In the genomic region with DNA sequence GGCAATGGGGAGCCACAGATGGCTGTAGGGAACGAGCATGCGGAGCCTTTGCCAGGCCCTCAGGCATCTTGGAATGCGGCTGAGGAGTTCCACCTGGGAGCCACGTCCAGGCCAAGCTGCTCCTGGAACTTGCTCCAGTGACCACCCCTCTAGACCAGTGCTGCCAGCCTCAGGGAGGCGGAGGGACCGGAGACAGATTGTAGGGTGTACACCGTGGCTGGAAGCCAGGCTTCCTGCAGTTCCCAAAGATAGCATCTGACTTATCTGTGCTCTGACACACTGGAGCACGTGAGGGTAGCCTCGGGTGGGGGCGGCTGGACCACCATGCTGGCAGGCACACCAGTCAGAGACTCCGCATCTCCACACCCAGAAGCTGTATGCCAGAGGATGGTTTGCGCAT, we compare ENCODE assay signal across 12 mouse cellular contexts. TPM values are rescaled to one million over a fixed set of nuclear protein-coding genes. Genes with fewer than 3 reads are reported as not detected.
DNase-seq lines count a peak whose midpoint lies in the region; ATAC-seq lines count a peak whose summit lies in the region.
"Had no signal": no experiment of that assay in that cellular context is flagged by ENCODE, and none has a peak within 500 bp of the region (broad histone marks: within the 10 kb centered on the region; RNA-seq: fewer than 3 reads in every experiment).

No protein-coding gene starts in this region.

- no peak overlapping the region for H3K4me2 ChIP-seq in neural tube, embryonic 14.5 days (ENCODE audit: low read depth, low read length)
- H3K4me2 ChIP-seq in midbrain, embryonic 14.5 days (ENCODE audit: low read length), result no peak overlapping the region
- H3K4me2 ChIP-seq in midbrain, embryonic 16.5 days (ENCODE audit: low read length), result no peak overlapping the region

- H3K4me3 ChIP-seq in heart, embryonic 10.5 days, result no peak overlapping the region
- H3K4me3 ChIP-seq in neural tube, embryonic 14.5 days (ENCODE audit: low read depth, low read length), result no peak overlapping the region
- no peak overlapping the region for H3K4me3 ChIP-seq in midbrain, embryonic 14.5 days (replicated peaks; ENCODE audit: low read depth, low read length)
- no peak overlapping the region for H3K4me3 ChIP-seq in midbrain, embryonic 16.5 days (ENCODE audit: low read depth, low read length)

- peaks cover 67% of the 10 kb centered on the region for H3K4me1 ChIP-seq in heart, embryonic 10.5 days
- H3K4me1 ChIP-seq in neural tube, embryonic 14.5 days (ENCODE audit: control insufficient read depth, insufficient read depth, low read length), result no peaks in the 10 kb centered on the region
- H3K4me1 ChIP-seq in midbrain, embryonic 14.5 days (ENCODE audit: control insufficient read depth, insufficient read depth, low read length), result no peaks in the 10 kb centered on the region
- H3K4me1 ChIP-seq in midbrain, embryonic 16.5 days (ENCODE audit: control insufficient read depth, insufficient read depth, low read length), result no peaks in the 10 kb centered on the region

- 47% methylated on average over 12 of the region's 12 CpGs for WGBS in heart, embryonic 10.5 days
- WGBS in neural tube, embryonic 14.5 days, result 71% methylated on average over 12 of the region's 12 CpGs
- WGBS in midbrain, embryonic 14.5 days, result 82% methylated on average over 12 of the region's 12 CpGs
- WGBS in midbrain, embryonic 16.5 days, result 78% methylated on average over 12 of the region's 12 CpGs

- peak overlapping the region; percentile 75 for H3K27ac ChIP-seq in heart, embryonic 10.5 days
- no peak overlapping the region for H3K27ac ChIP-seq in neural tube, embryonic 14.5 days (ENCODE audit: low read depth, low read length)
- H3K27ac ChIP-seq in midbrain, embryonic 14.5 days (replicated peaks; ENCODE audit: low read depth, low read length), result no peak overlapping the region
- H3K27ac ChIP-seq in midbrain, embryonic 16.5 days (ENCODE audit: low read length), result no peak overlapping the region

- 0 out of 2 replicates have a peak, but pooled peaks have one; percentile 41 for ATAC-seq in neural tube, embryonic 14.5 days (ENCODE audit: low read depth)
- no peak for ATAC-seq in midbrain, embryonic 14.5 days (ENCODE audit: low FRiP score, low TSS enrichment)
- ATAC-seq in midbrain, embryonic 16.5 days, result no peak

- 0 out of 2 replicates have a peak, but pooled peaks cover 14% of the 10 kb centered on the region for H3K27me3 ChIP-seq in heart, embryonic 10.5 days (ENCODE audit: insufficient read depth, poor library complexity, severe bottlenecking)
- no peaks in the 10 kb centered on the region for H3K27me3 ChIP-seq in neural tube, embryonic 14.5 days (ENCODE audit: control insufficient read depth, insufficient read depth, low read length)
- no peaks in the 10 kb centered on the region for H3K27me3 ChIP-seq in midbrain, embryonic 14.5 days (ENCODE audit: control insufficient read depth, insufficient read depth, low read length)
- H3K27me3 ChIP-seq in midbrain, embryonic 16.5 days (ENCODE audit: control insufficient read depth, insufficient read depth, low read depth, low read length), result no peaks in the 10 kb centered on the region

- no peak overlapping the region for H3K9ac ChIP-seq in neural tube, embryonic 14.5 days (replicated peaks; ENCODE audit: low read depth, low read length)
- no peak overlapping the region for H3K9ac ChIP-seq in midbrain, embryonic 14.5 days (replicated peaks; ENCODE audit: low read length)
- no peak overlapping the region for H3K9ac ChIP-seq in midbrain, embryonic 16.5 days (ENCODE audit: low read depth, low read length)

- DNase-seq in heart, embryonic 10.5 days (ENCODE audit: low spot score), result no peak
- DNase-seq in heart, adult 8-10 months (ENCODE audit: low spot score), result no peak
- DNase-seq in neural tube, embryonic 10.5 days (ENCODE audit: extremely low spot score, low spot score), result no peak
- peak; percentile 22 to 35 for DNase-seq in layer of hippocampus, postnatal 10 days (ENCODE audit: low spot score in 2 of 2)
- DNase-seq in thymus, postnatal 4 days, result no peak
- DNase-seq in midbrain, embryonic 14.5 days, result no peak
- DNase-seq: gastrocnemius, postnatal 10 days; kidney, adult 18-20 months had no signal

- H3K36me3 ChIP-seq in heart, embryonic 10.5 days, result no peaks in the 10 kb centered on the region
- no peaks in the 10 kb centered on the region for H3K36me3 ChIP-seq in neural tube, embryonic 14.5 days (ENCODE audit: control insufficient read depth, insufficient read depth, low read length)
- H3K36me3 ChIP-seq in midbrain, embryonic 14.5 days (ENCODE audit: control insufficient read depth, insufficient read depth, low read length), result no peaks in the 10 kb centered on the region
- H3K36me3 ChIP-seq in midbrain, embryonic 16.5 days (ENCODE audit: control insufficient read depth, insufficient read depth, low read length), result no peaks in the 10 kb centered on the region

- H3K9me3 ChIP-seq in heart, embryonic 10.5 days, result no peaks in the 10 kb centered on the region
- H3K9me3 ChIP-seq in neural tube, embryonic 14.5 days (ENCODE audit: control insufficient read depth, low read length), result no peaks in the 10 kb centered on the region
- H3K9me3 ChIP-seq in midbrain, embryonic 14.5 days (ENCODE audit: control insufficient read depth, low read length), result no peaks in the 10 kb centered on the region
- H3K9me3 ChIP-seq in midbrain, embryonic 16.5 days (replicated peaks; ENCODE audit: control insufficient read depth, low read length, poor library complexity, severe bottlenecking), result no peaks in the 10 kb centered on the region

RNA-seq across cellular contexts. Expression of a gene that starts 28.6 kb away (rescaled TPM):
- polyA plus RNA-seq in heart, embryonic 10.5 days (2016; fragmentation: Nextera tagmentation; extraction: Ambion mirVana), result 5.6 and 9.4 TPM in 2 replicates
- total RNA-seq in heart, adult 8-10 months (2022), result 10 to 100 TPM in 1 of 4 experiments, 1 to 10 TPM in 3; 5.2 to 10.4 (median 7.1) TPM
- 9.8 and 10.4 TPM in 2 replicates for polyA plus RNA-seq in neural tube, embryonic 14.5 days (2014; fragmentation: Nextera tagmentation; extraction: Ambion mirVana)
- 10 to 100 TPM in 1 of 2 experiments, 1 to 10 TPM in 1; 9.6 to 10.6 TPM for total RNA-seq in layer of hippocampus, postnatal 10 days (2021)
- 7.5 and 7.6 TPM in 2 replicates for polyA plus RNA-seq in midbrain, embryonic 14.5 days (2014; fragmentation: Nextera tagmentation; extraction: Ambion mirVana)
- polyA plus RNA-seq in midbrain, embryonic 16.5 days (2015; fragmentation: Nextera tagmentation; extraction: Ambion mirVana), result 7.8 and 10.1 TPM in 2 replicates
- total RNA-seq: hematopoietic stem cell, adult 5-6 weeks; megakaryocyte-erythroid progenitor cell, adult 5-6 weeks had no signal

Comparison
In these comparisons a context has a peak if more than half of its experiments do, and no peak if none do; other contexts are left out.
1. DNase-seq: peak in layer of hippocampus, postnatal 10 days (2 of 2); none in heart, embryonic 10.5 days (single experiment), heart, adult 8-10 months (single experiment), neural tube, embryonic 10.5 days (single experiment), thymus, postnatal 4 days (single experiment) and midbrain, embryonic 14.5 days (single experiment).